Mouse (Mus musculus) testis, adult 10 weeks (tissue): ENCODE results near the gene Them5. TPM values are rescaled to one million over a fixed set of nuclear protein-coding genes. Genes with fewer than 3 reads are reported as not detected.

ENCODE experiments used
- polyA plus RNA-seq: library from polyadenylated mRNA; stranded (reverse); fragments of 350-450 nt; fragmentation: Illumina TruSeq; extraction: RNeasy Lipid Tissue Mini Kit (QIAGEN cat#74804); gene quantifications from one replicate; pipeline ENCODE4 v1.2.3, GENCODE M21; 2014; ENCODE audit warnings: low read depth, low replicate concordance

The Them5 gene
- polyA plus RNA-seq = not detected

GRCm38 (mm10) chr3:94341959-94342422 is at the start of gene Them5:
TSS of gene Them5 (plus strand) at chr3:94342099.

GRCm38 (mm10) chr3:94309633-94310363 is 32.1 kb upstream of the Them5 start, which contains the start of gene Them4:
TSS of gene Them4 (plus strand) at chr3:94310089.

GRCm38 (mm10) chr3:94362138-94362537 is 20.2 kb downstream of the Them5 start, which contains the start of gene C2cd4d:
TSS of gene C2cd4d (plus strand) at chr3:94362438.

DNA sequence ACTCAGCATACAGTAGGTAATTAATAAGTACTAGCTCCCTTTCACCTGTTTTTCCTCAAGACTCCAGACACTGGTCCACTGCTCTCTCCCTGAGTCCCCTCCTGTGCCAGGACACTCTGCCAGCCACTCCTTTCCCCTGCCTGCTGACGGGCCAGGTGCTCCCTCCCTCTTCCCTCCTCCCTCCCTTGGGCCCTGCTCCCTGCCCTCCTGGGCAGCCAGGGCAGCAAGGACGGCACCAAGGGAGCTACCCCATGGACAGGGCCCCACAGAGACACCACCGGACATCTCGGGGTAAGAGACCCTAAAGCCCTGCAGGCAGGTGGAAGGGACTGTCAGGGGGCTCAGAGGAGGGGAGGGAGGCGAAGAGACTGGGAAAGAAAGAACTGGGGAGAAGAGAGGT is 30.7 kb downstream of the Them5 start, which contains the start of gene Rorc:
Gene Rorc (plus strand): TSS at position 154 of the 400 bp plus-strand sequence.

Other genes with a start within 250 kb of the Them5 start
- gene Gm10696, start 163.9 kb upstream of the Them5 start, polyA plus RNA-seq = not detected
- 0.69 TPM for gene Gm5286, start 145.4 kb upstream of the Them5 start, polyA plus RNA-seq
- gene Gm4778, start 78.1 kb upstream of the Them5 start, polyA plus RNA-seq = not detected
- 45.5 TPM for gene Them4, start 32.0 kb upstream of the Them5 start, polyA plus RNA-seq
- gene C2cd4d, start 20.3 kb downstream of the Them5 start, polyA plus RNA-seq = not detected
- gene Rorc, start 30.7 kb downstream of the Them5 start, polyA plus RNA-seq = 1.8 TPM
- gene Lingo4, start 56.4 kb downstream of the Them5 start, polyA plus RNA-seq = not detected
- 75.8 TPM for gene Tdrkh, start 71.2 kb downstream of the Them5 start, polyA plus RNA-seq
- gene Mrpl9, start 101.2 kb downstream of the Them5 start, polyA plus RNA-seq = 16.2 TPM
- gene Oaz3, start 101.8 kb downstream of the Them5 start, polyA plus RNA-seq = 1,974 TPM
- gene Celf3, start 136.2 kb downstream of the Them5 start, polyA plus RNA-seq = 5.2 TPM
- 300 TPM for gene Riiad1, start 138.2 kb downstream of the Them5 start, polyA plus RNA-seq
- 76.0 TPM for gene Snx27, start 240.6 kb downstream of the Them5 start, polyA plus RNA-seq